Mouse (Mus musculus) lung, adult 2 months (tissue): ENCODE measurements around the gene Lypd6b.

Source experiments
- CTCF ChIP-seq: fragments of 200-500 bp; IDR thresholded peaks from 2 replicates; pipeline ENCODE4 v1.5.1; 2011; ENCODE audit warnings: mild to moderate bottlenecking, low read length, control low read depth; ENCODE audit not compliant: insufficient read depth
- POLR2A ChIP-seq: fragments of 200-500 bp; IDR thresholded peaks from 2 replicates; pipeline ENCODE4 v1.6.1; 2011; ENCODE audit warnings: low read depth, mild to moderate bottlenecking, control low read depth, low read length, borderline replicate concordance; ENCODE audit errors: extremely low read depth

DNA sequence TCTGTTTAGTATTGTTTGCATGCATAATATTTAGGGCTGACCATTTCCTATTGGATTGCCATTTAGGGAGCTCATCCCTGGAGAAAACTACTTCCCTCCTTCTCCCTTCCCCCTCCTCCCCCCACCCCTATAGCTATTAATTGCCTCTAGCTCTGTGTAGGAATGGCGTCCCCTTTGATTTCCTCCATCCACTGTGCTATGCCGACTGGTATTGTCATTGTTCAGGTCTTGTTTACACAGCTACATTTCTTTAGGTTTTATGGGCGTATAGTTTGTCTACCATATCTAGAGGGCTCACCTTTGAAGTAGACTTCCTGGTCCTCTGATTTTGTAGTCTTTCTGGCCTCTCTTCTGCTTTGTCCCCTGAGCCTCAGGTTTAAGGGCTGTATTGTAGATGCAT, 197.3 kb downstream of the Lypd6b start:
- no peak for TF ChIP-seq CTCF
- no peak for TF ChIP-seq POLR2A
